Mouse (Mus musculus) spleen, adult 12 weeks (tissue): ENCODE data around the gene Dbp.

Experiments used
- DNase-seq: peaks from one replicate; pipeline ENCODE4 v3.0.0; 2022; ENCODE audit warnings: low spot score

Dbp gene

GRCm38 (mm10) chr7:45693921-45694591 is 10.8 kb upstream of the Dbp start, which contains the start of gene Sec1:
TSS of gene Sec1 (minus strand) at chr7:45694402.
- no peak for DNase-seq

GRCm38 (mm10) chr7:45695098-45695497 is 9.8 kb upstream of the Dbp start:
- no peak for DNase-seq

DNA sequence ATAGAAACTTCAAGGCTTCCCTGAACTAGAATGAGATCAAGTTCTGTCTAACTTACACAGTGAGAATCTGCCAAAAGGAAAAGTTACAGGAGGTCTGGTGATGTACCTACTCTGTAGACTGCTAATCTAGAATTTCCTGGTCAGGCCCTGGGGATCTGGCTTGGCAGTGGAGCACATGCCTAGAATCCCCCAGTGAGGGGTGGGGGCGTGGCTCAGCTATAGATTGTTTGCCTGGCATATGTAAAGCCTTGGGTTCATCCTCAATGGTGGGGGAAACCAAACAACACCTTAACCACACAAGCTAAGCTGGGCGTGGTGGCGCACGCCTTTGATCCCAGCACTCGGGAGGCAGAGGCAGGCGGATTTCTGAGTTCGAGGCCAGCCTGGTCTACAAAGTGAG is 7.0 kb upstream of the Dbp start:
- no peak for DNase-seq

DNA sequence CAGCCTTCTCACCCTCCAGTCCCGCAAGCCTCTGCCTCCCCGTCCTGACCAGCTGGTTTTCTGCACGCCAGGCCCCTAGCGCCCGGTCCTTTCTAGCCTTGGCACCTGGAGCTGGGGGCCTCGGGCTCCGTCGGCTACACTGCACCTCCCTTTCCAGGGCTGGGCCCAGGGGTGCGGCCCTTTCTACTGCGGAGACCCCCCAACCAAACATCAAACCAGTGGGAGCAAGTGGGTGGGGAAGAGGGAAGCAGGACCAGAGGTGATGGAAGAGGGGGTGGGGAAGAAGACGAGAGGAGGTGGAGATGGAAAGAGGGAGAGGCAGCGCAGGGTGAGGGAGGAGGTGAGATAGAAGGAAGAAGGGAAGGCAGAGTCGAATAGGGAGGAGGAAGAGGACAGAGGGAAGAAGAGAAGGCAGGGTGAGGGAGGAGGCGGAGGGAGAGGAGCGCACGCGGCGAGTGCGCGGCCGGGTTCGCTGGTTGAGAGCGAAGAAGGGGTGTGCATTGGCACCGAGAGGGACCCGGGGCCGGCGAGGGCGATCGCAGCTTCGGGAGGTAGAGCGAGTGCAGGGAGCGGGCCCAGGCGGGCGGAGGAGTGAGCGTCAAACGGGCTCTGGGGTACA is 5.3 kb upstream of the Dbp start, which contains the start of gene Car11:
Gene Car11 (plus strand): TSS at position 321 of the 619 bp plus-strand sequence.
- no peak for DNase-seq

GRCm38 (mm10) chr7:45700301-45701015 is 4.4 kb upstream of the Dbp start:
- no peak for DNase-seq

- DNase-seq, result no peak
Measured at GRCm38 (mm10) chr7:45701072-45701471, 3.8 kb upstream of the Dbp start.

- DNase-seq, result no peak
Measured at GRCm38 (mm10) chr7:45701607-45702006, 3.3 kb upstream of the Dbp start.

GRCm38 (mm10) chr7:45702316-45702715 is 2.6 kb upstream of the Dbp start:
- no peak for DNase-seq

GRCm38 (mm10) chr7:45702809-45703520 is 1.9 kb upstream of the Dbp start:
- DNase-seq, result no peak

DNA sequence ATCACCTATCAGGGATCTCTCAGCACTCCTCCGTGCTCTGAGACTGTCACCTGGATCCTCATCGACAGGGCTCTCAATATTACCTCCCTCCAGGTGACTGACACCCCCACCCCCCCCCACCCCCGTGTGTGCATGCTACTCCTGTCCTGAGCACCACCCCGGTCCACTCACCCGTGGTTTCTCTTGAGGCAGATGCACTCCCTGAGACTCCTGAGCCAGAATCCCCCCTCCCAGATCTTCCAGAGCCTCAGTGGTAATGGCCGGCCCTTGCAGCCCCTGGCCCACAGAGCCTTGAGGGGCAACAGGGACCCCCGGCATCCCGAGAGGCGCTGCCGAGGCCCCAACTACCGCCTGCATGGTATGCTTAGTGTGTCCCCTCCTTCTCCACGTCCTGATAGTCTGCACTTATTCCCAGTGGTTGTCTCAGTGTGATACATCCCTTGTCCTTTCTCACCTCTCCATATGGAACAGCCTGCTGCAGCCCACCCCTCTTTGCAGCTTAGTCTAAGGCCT is 1.3 kb upstream of the Dbp start:
- no peak for DNase-seq

DNA sequence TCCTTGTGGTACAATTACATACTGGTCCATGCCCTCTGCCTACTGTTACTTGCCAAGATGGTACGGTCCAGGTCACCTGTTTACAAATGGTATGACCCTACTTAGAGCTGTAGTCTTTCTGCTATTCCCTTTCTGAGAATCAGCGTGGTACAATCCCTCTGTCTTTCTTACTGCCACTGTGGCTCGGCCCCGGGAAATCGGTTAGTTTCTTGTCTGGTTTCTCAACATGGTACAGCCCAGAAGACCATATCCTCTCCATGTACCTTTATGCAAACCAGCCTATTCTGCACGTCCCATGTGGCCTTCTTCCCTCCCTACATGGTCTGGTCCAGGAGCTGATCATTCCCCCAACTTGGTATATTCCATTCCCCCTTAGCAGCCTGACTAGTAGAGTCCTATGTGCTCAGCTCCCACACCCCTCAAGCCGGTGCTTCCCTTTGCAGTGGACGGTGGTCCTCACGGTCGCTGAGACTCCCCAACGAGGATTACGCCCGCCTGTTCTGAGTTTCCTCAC is 785 bp upstream of the Dbp start:
- DNase-seq, result no peak

DNA sequence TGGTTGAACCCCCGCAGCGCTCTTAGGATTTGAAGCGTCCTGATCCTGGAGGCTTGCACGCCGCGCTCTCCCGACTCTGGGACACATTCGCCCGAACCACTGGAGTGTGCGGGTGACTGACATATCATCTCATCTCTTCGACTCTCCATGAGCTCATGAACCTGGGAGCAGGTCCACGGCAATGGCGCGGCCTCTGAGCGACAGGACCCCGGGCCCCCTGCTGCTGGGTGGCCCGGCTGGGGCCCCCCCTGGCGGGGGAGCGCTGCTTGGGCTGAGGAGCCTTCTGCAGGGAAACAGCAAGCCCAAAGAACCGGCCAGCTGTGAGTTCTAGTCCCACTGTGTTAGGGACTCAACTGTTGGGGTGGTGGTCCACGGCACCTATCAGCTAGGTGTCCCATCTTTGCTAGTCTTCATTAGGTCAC is 566 bp downstream of the Dbp start:
- DNase-seq, result no peak

DNA sequence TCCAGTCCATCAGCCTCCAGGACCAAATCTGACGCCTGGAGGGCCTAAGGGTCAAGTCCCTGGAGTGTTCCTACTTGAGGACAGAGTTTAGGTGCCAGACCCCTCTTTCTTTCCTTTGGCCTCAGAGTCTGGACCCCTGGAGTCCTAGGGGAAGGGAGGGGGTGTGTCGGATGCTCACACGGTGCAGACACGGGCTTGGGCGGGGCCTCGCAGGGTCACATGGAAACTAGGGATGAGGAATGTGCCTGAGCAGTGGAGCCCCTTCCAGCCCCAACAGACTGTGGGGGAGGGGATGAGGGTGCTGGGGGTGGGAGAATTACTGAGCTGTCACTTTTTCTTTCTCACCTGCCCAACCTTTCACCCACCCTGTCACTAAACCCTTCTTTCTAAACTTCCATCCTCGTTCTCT is 989 bp downstream of the Dbp start:
- no peak for DNase-seq

GRCm38 (mm10) chr7:45706721-45707241 is 1.9 kb downstream of the Dbp start:
- peak; percentile 72 for DNase-seq

- peak; percentile 79 for DNase-seq
Measured at GRCm38 (mm10) chr7:45707375-45707967, 2.6 kb downstream of the Dbp start.

DNA sequence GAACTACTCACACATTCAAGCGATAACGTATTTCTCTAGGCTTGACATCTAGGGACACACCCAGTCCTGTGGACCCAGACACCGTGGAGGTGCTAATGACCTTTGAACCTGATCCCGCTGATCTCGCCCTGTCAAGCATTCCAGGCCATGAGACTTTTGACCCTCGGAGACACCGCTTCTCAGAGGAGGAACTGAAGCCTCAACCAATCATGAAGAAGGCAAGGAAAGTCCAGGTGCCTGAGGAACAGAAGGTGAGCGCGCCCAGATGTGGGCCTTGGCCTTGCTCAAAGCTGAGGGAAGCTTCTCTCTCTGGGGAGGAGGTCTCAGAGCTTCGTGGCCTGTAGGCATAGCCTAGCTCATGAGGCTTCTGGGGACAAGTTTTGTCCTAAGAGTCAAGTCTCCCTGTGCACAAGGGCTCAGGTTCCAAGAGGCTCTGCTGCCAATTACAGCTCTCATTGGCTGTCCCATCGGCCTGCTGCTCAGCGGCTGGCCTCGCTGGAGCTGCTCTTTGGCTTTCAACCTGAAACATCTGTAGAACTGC is 3.4 kb downstream of the Dbp start:
- no peak for DNase-seq

- DNase-seq, result no peak
Measured at GRCm38 (mm10) chr7:45709036-45709435, 4.1 kb downstream of the Dbp start.

GRCm38 (mm10) chr7:45709677-45710355 is 4.9 kb downstream of the Dbp start:
- DNase-seq, result no peak

GRCm38 (mm10) chr7:45710477-45711191 is 5.7 kb downstream of the Dbp start:
- DNase-seq, result no peak
